Mouse (Mus musculus) CH12.LX (cell line): ENCODE results near the gene Ercc1. TPM values are rescaled to one million over a fixed set of nuclear protein-coding genes. Genes with fewer than 3 reads are reported as not detected.

Experiments used
- DNase-seq: peaks from one replicate; pipeline ENCODE4 v3.0.0-alpha.2; 2013; ENCODE audit errors: extremely low read depth
- H3K27ac ChIP-seq: 2 replicates; pipeline ENCODE4 v1.5.1; 2012; ENCODE audit warnings: low read depth, mild to moderate bottlenecking, control low read depth, moderate library complexity; ENCODE audit not compliant: insufficient read depth
- H3K27me3 ChIP-seq: replicated peaks from 2 replicates; pipeline ENCODE3; 2012; ENCODE audit warnings: inconsistent platforms
- H3K36me3 ChIP-seq, 2 experiments: replicated peaks in 1 of 2; 2 replicates each; pipeline versions ENCODE3 to v1.6.1; 2012; ENCODE audit warnings: inconsistent platforms in 1 of 2, low read length in 1 of 2, mild to moderate bottlenecking in 1 of 2, mixed read lengths in 1 of 2, moderate library complexity in 1 of 2; ENCODE audit not compliant: control insufficient read depth in 1 of 2, insufficient read depth in 1 of 2
- H3K4me1 ChIP-seq, 2 experiments: 2 replicates each; pipeline ENCODE4 v1.6.1; 2012; ENCODE audit warnings: inconsistent platforms in 1 of 2, moderate library complexity in 1 of 2; ENCODE audit not compliant: insufficient read depth in 2 of 2, control insufficient read depth in 1 of 2
- H3K4me2 ChIP-seq: 2 replicates; pipeline ENCODE4 v1.6.1; 2012; ENCODE audit warnings: low read depth, mild to moderate bottlenecking, control low read depth; ENCODE audit not compliant: poor library complexity, insufficient read depth, severe bottlenecking
- H3K4me3 ChIP-seq, 3 experiments: fragments of 150-350 bp in 1 of 3; sonication (generic) in 1 of 3; replicated peaks in 1 of 3; 2 replicates each; pipeline versions ENCODE3 to v1.5.1; 2011 to 2012; ENCODE audit warnings: low read depth in 2 of 3, low read length in 2 of 3, mild to moderate bottlenecking in 2 of 3, moderate library complexity in 2 of 3, control low read depth in 1 of 3, improper control_type of control experiment in 1 of 3, inconsistent platforms in 1 of 3, mixed read lengths in 1 of 3; ENCODE audit not compliant: poor library complexity in 1 of 3
- H3K79me2 ChIP-seq: replicated peaks from 2 replicates; pipeline ENCODE4 v1.6.1; 2012; ENCODE audit warnings: mild to moderate bottlenecking, moderate library complexity; ENCODE audit not compliant: control insufficient read depth, poor library complexity, insufficient read depth, severe bottlenecking; ENCODE audit errors: extremely low read depth
- H3K9ac ChIP-seq: 2 replicates; pipeline ENCODE4 v1.6.1; 2012; ENCODE audit warnings: low read depth, mild to moderate bottlenecking, control low read depth, moderate library complexity; ENCODE audit not compliant: insufficient read depth
- H3K9me3 ChIP-seq: replicated peaks from 2 replicates; pipeline ENCODE3; 2012; ENCODE audit warnings: low read length, inconsistent platforms, mixed read lengths
- CTCF ChIP-seq, 2 experiments: IDR thresholded peaks in 1 of 2; conservative IDR thresholded peaks in 1 of 2; 2 replicates each; pipeline ENCODE4 v1.5.1; 2011 to 2012; ENCODE audit warnings: low read depth in 2 of 2, low read length in 2 of 2, improper control_type of control experiment in 1 of 2, inconsistent platforms in 1 of 2, mild to moderate bottlenecking in 1 of 2, moderate library complexity in 1 of 2
- ETS1 ChIP-seq: conservative IDR thresholded peaks from 2 replicates; pipeline ENCODE4 v1.6.1; 2012; ENCODE audit warnings: low read depth, mild to moderate bottlenecking, inconsistent platforms, low read length, improper control_type of control experiment, moderate library complexity
- HCFC1 ChIP-seq: IDR thresholded peaks from 2 replicates; pipeline ENCODE4 v1.6.1; 2012; ENCODE audit warnings: low read depth, mild to moderate bottlenecking, inconsistent platforms, low read length, improper control_type of control experiment
- JUN ChIP-seq: IDR thresholded peaks from 2 replicates; pipeline ENCODE4 v1.6.1; 2011; ENCODE audit warnings: low read depth, mild to moderate bottlenecking, low read length, improper control_type of control experiment, moderate library complexity; ENCODE audit not compliant: insufficient read depth
- MAZ ChIP-seq: IDR thresholded peaks from 2 replicates; pipeline ENCODE4 v1.6.1; 2012; ENCODE audit warnings: low read depth, mild to moderate bottlenecking, inconsistent platforms, low read length, improper control_type of control experiment, moderate library complexity
- MEF2A ChIP-seq: IDR thresholded peaks from 2 replicates; pipeline ENCODE4 v1.6.1; 2014; ENCODE audit warnings: low read depth, mild to moderate bottlenecking, inconsistent platforms, low read length, improper control_type of control experiment, borderline replicate concordance
- PAX5 ChIP-seq: IDR thresholded peaks from 2 replicates; pipeline ENCODE4 v1.6.1; 2012; ENCODE audit warnings: low read length, inconsistent platforms, mixed read lengths
- TCF12 ChIP-seq: IDR thresholded peaks from 2 replicates; pipeline ENCODE4 v1.6.1; 2014; ENCODE audit warnings: low read depth, mild to moderate bottlenecking, inconsistent platforms, low read length, improper control_type of control experiment
- ZNF384 ChIP-seq: IDR thresholded peaks from 2 replicates; pipeline ENCODE4 v1.6.1; 2012; ENCODE audit warnings: low read depth, low read length, improper control_type of control experiment, inconsistent platforms
- dilution Hi-C: fragments of 300-500 bp; cut with MboI; formaldehyde crosslinking; loops from 2 replicates; pipeline ENCODE4 v1.14.3; 2020; ENCODE audit warnings: low sequenced_read_pairs; ENCODE audit not compliant: extremely low pct_unique_long_range_greater_than_20kb, extremely low pct_ligation_motif_present
- in situ Hi-C: fragments of 300-500 bp; cut with MboI; formaldehyde crosslinking; loops from 3 replicates; pipeline ENCODE4 v1.14.3; 2019; ENCODE audit warnings: low sequenced_read_pairs, low pct_ligation_motif_present, low pct_unique_long_range_greater_than_20kb, mixed read lengths
- polyA plus RNA-seq: library from polyadenylated mRNA; unstranded; fragments of >175 nt; gene quantifications from 2 replicates; pipeline ENCODE4 v1.2.1, GENCODE M21; 2012; ENCODE audit warnings: low read depth; ENCODE audit not compliant: insufficient read length
- total RNA-seq, 2 experiments: library from RNA; depleted of rRNA; stranded (reverse); fragments of 300-350 nt in 1 of 2; fragments of >200 nt in 1 of 2; gene quantifications; 2 replicates each; pipeline ENCODE4 v1.2.3; 2012 to 2014

Ercc1 gene
- total and polyA plus RNA-seq, 3 experiments: 26.9 to 28.2 (median 27.7) TPM

DNA sequence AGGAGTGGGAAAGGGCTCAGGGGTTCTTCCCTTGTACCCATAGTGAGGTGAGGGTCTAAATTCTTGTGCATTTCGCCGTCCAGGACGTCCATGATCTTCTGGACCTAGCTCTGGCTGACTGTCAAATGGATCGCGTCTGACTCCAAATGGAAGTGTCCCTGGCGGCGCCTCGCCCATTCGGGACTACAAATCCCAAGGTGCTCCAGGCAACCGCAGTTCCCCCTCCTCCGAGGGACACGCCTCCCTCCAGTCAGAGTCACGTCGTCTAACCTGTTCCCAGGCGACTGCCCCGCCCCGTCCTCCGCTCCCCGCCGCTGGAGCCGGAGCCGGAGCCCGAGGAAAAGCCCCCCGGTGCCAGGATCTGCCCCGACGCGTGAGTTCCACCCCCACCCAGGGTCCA is 16.4 kb downstream of the Ercc1 start:
- Histone ChIP-seq H3K79me2 (peaks cover 8% of the 10 kb centered on the region), H3K36me3 (peaks cover 12 to 21% of the 10 kb centered on the region in 2 experiments), H3K27ac (no peak overlapping the region), H3K27me3 (peaks cover 38% of the 10 kb centered on the region), H3K9ac (no peak overlapping the region), H3K9me3 (peaks cover 4% of the 10 kb centered on the region), H3K4me3 (peak overlapping the region in 1 of 3 experiments; percentile 32), H3K4me2 (no peak overlapping the region), H3K4me1 (peaks cover 11 to 38% of the 10 kb centered on the region in 2 experiments; a peak in 3 of 4 replicates)
- DNase-seq: peak; percentile 57
- no peak for TF ChIP-seq JUN
- TF ChIP-seq HCFC1: peak; percentile 71
- TF ChIP-seq MEF2A: no peak
- TF ChIP-seq PAX5: no peak
- in situ Hi-C loops (no loop called here), dilution Hi-C loops (no loop called here)

DNA sequence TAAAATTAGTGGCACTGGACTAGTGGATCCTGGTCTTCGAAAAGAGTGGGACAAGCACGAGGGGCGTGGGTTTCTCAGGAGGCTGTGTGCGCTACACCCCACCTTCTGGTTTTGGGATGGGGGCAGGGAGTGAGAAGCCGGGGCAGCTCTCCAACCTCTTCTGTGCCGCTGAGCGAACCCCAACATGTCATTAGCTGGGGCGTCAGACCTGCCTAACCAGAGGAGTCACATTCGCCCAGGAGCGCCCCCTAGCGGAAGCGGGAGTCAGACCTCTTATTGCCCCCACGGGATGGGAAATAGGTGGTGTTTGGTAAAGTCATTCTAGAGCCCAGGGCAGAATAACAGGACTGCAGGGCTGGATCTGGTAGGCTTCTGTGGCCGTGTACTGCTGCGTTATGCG is 17.1 kb downstream of the Ercc1 start:
- H3K4me3 ChIP-seq: no peak overlapping the region
- peaks cover 8% of the 10 kb centered on the region for H3K79me2 ChIP-seq
- TF ChIP-seq MAZ (0 out of 2 replicates have a peak, but pooled peaks have one; percentile 19), ETS1 (no peak), CTCF (conservative IDR thresholded peaks at IDR 0.05 in 1 of 2, IDR thresholded peaks at IDR 0.05 in 1 of 2; ENCODE audit: low read depth in 2 of 2, low read length in 2 of 2) (peak; percentile 72)
- H3K4me2 ChIP-seq: no peak overlapping the region
- H3K36me3 ChIP-seq: peaks cover 7 to 15% of the 10 kb centered on the region in 2 experiments
- no peak overlapping the region for H3K27ac ChIP-seq
- peaks cover 4% of the 10 kb centered on the region for H3K9me3 ChIP-seq
- H3K27me3 ChIP-seq: peaks cover 41% of the 10 kb centered on the region
- DNase-seq: peak; percentile 57
- dilution Hi-C loops: no loop called here
- H3K9ac ChIP-seq: no peak overlapping the region
- in situ Hi-C loops: no loop called here
- H3K4me1 ChIP-seq: peaks cover 11 to 32% of the 10 kb centered on the region in 2 experiments; a peak in 3 of 4 replicates

DNA sequence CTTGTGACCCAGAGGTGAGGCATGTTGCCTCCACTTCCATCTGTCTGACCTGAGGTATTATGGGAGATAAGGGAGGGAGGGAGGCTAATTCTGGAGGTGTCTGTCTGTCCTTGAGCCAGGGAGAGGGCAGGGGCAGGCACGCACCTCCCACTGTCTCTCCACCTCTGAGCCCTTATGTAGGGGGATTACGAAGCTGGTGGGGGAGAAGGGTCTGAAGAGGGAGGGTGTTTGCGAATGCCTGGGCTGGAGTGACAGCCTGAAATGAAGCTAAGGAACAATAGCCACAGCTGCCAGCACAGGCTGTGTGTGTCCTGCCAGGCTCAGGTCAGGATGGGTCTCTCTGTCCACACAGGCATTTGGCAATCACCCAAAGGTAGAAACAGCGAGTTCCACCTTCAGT is 17.7 kb downstream of the Ercc1 start:
- Histone ChIP-seq H3K9ac (no peak overlapping the region), H3K27ac (no peak overlapping the region), H3K9me3 (peaks cover 4% of the 10 kb centered on the region), H3K4me3 (no peak overlapping the region), H3K36me3 (peaks cover 3 to 10% of the 10 kb centered on the region in 2 experiments)
- dilution Hi-C loops: no loop called here
- no peak for TF ChIP-seq TCF12
- 0 out of 2 replicates have a peak, but pooled peaks have one; percentile 1 for TF ChIP-seq MAZ
- no peak for TF ChIP-seq ZNF384
- TF ChIP-seq, all 38 proteins: peak for 1
- Histone ChIP-seq H3K4me2 (no peak overlapping the region), H3K4me1 (peaks cover 11 to 27% of the 10 kb centered on the region in 2 experiments; a peak in 3 of 4 replicates), H3K79me2 (peaks cover 8% of the 10 kb centered on the region), H3K27me3 (peaks cover 44% of the 10 kb centered on the region)
- no peak for DNase-seq
- in situ Hi-C loops: no loop called here
